Mouse (Mus musculus) heart, embryonic 12.5 days (tissue): ENCODE data around the gene Ppp2r5c. TPM values are rescaled to one million over a fixed set of nuclear protein-coding genes. Genes with fewer than 3 reads are reported as not detected.

Source experiments
- ATAC-seq: fragments of 200-750 bp; cut with Nextera tagmentation; 2 replicates; pipeline ENCODE4 v1.8.0; 2017; ENCODE audit warnings: moderate TSS enrichment, moderate library complexity; ENCODE audit not compliant: insufficient number of reproducible peaks, low FRiP score
- H3K27ac ChIP-seq: fragments of 300-500 bp; sonication (generic); 2 replicates; pipeline ENCODE4 v1.5.1; 2016; ENCODE audit warnings: mild to moderate bottlenecking, moderate library complexity; ENCODE audit not compliant: poor library complexity, severe bottlenecking
- H3K27me3 ChIP-seq: fragments of 300-500 bp; sonication (generic); replicated peaks from 2 replicates; pipeline ENCODE4 v1.6.1; 2016; ENCODE audit warnings: mild to moderate bottlenecking, moderate library complexity
- H3K36me3 ChIP-seq: fragments of 300-500 bp; sonication (generic); 2 replicates; pipeline ENCODE4 v1.6.1; 2016; ENCODE audit warnings: mild to moderate bottlenecking, moderate library complexity
- H3K4me1 ChIP-seq: fragments of 300-500 bp; sonication (generic); replicated peaks from 2 replicates; pipeline ENCODE4 v1.6.1; 2016; ENCODE audit warnings: mild to moderate bottlenecking
- H3K4me2 ChIP-seq: fragments of 300-500 bp; sonication (generic); 2 replicates; pipeline ENCODE4 v1.6.1; 2016; ENCODE audit warnings: mild to moderate bottlenecking, moderate library complexity
- H3K4me3 ChIP-seq: fragments of 300-500 bp; sonication (generic); 2 replicates; pipeline ENCODE4 v1.5.1; 2016; ENCODE audit warnings: mild to moderate bottlenecking
- H3K9ac ChIP-seq: fragments of 300-500 bp; sonication (generic); 2 replicates; pipeline ENCODE4 v1.6.1; 2016; ENCODE audit warnings: mild to moderate bottlenecking, moderate library complexity
- H3K9me3 ChIP-seq: fragments of 300-500 bp; sonication (generic); replicated peaks from 2 replicates; pipeline ENCODE4 v1.6.1; 2016; ENCODE audit warnings: mild to moderate bottlenecking, moderate library complexity
- WGBS: fragments of 180-500 bp; shearing (Covaris S2); methylation state at CpG from one replicate; pipeline ENCODE4 v1.1.7; 2016; 5-methylcytosine and 5-hydroxymethylcytosine counted together
- polyA plus RNA-seq: library from polyadenylated mRNA; unstranded; fragments of >200 nt; fragmentation: Nextera tagmentation; extraction: Ambion mirVana; gene quantifications from 2 replicates; pipeline ENCODE4 v1.2.1, GENCODE M21; 2016

The Ppp2r5c gene
- polyA plus RNA-seq, 1 experiment from 2014 or later, result 142 TPM

DNA sequence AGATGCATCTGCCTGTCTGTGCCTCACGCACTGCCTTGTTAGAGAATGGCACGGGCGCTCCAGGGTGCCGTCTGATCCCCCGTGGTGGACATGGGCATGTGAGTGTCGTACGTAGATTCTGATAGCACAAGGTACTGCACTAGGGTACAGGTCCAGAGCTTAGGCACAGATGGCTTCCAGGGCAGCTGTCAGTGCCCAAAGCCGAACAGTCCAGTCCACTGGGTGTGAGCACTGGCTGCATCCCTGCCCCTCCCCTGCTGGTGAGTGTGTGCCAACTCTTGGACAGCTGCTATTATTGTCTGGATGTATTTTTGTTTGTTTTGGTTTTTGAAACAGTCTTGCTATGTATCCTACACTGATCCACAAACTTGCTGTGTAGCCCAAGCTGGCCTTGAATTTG is 68.8 kb downstream of the Ppp2r5c start:
- H3K27me3 ChIP-seq, result no peaks in the 10 kb centered on the region
- peaks cover 15% of the 10 kb centered on the region for H3K36me3 ChIP-seq
- no peak for ATAC-seq
- H3K9me3 ChIP-seq, result no peaks in the 10 kb centered on the region
- no peak overlapping the region for H3K9ac ChIP-seq
- 91% methylated on average over 8 of the region's 8 CpGs for WGBS
- H3K4me1 ChIP-seq, result peaks cover 49% of the 10 kb centered on the region
- H3K4me2 ChIP-seq, result no peak overlapping the region
- H3K4me3 ChIP-seq, result no peak overlapping the region
- no peak overlapping the region for H3K27ac ChIP-seq

GRCm38 (mm10) chr12:110520236-110520987 is 73.5 kb downstream of the Ppp2r5c start:
- H3K4me1 ChIP-seq, result peaks cover 29% of the 10 kb centered on the region
- WGBS, result 77% methylated on average over 15 of the region's 15 CpGs
- H3K36me3 ChIP-seq, result peaks cover 53% of the 10 kb centered on the region
- H3K9ac ChIP-seq, result no peak overlapping the region
- no peak overlapping the region for H3K4me2 ChIP-seq
- no peaks in the 10 kb centered on the region for H3K27me3 ChIP-seq
- H3K4me3 ChIP-seq, result no peak overlapping the region
- no peak overlapping the region for H3K27ac ChIP-seq
- no peak for ATAC-seq
- H3K9me3 ChIP-seq, result no peaks in the 10 kb centered on the region

GRCm38 (mm10) chr12:110523526-110523925 is 76.6 kb downstream of the Ppp2r5c start:
- no peak overlapping the region for H3K4me2 ChIP-seq
- H3K27ac ChIP-seq, result no peak overlapping the region
- H3K9me3 ChIP-seq, result no peaks in the 10 kb centered on the region
- ATAC-seq, result no peak
- peaks cover 24% of the 10 kb centered on the region for H3K4me1 ChIP-seq
- no peak overlapping the region for H3K9ac ChIP-seq
- H3K36me3 ChIP-seq, result peaks cover 43% of the 10 kb centered on the region
- H3K27me3 ChIP-seq, result no peaks in the 10 kb centered on the region
- no peak overlapping the region for H3K4me3 ChIP-seq
- WGBS, result 84% methylated on average over 5 of the region's 5 CpGs

DNA sequence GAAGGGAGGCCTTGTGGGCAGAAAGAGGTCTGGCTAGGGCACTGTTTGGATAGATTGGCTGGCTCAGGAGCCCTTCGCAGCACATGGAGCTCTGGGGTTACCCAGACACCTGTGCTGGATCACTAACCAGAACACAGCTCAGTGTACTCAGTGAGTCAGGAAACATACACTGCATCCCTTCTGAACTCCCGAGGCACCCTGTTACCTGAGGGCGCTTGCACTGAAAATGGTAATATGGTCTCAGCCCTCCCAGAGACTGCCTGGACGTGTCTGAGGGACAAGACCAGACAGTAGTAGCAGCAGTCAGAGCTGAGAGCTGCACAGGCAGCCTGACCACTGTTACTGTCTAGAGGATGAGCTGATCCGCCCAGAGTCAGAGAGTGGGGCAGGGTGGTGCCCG is 85.8 kb downstream of the Ppp2r5c start:
- peaks cover 30% of the 10 kb centered on the region for H3K4me1 ChIP-seq
- H3K27me3 ChIP-seq, result no peaks in the 10 kb centered on the region
- H3K4me2 ChIP-seq, result no peak overlapping the region
- no peak overlapping the region for H3K4me3 ChIP-seq
- H3K36me3 ChIP-seq, result peaks cover 4% of the 10 kb centered on the region; the same call in 1 of the 2 replicates
- WGBS, result 77% methylated on average over 6 of the region's 6 CpGs
- H3K9me3 ChIP-seq, result no peaks in the 10 kb centered on the region
- no peak overlapping the region for H3K9ac ChIP-seq
- no peak for ATAC-seq
- 0 out of 2 replicates have a peak overlapping the region, but pooled peaks have one; percentile 58 for H3K27ac ChIP-seq

DNA sequence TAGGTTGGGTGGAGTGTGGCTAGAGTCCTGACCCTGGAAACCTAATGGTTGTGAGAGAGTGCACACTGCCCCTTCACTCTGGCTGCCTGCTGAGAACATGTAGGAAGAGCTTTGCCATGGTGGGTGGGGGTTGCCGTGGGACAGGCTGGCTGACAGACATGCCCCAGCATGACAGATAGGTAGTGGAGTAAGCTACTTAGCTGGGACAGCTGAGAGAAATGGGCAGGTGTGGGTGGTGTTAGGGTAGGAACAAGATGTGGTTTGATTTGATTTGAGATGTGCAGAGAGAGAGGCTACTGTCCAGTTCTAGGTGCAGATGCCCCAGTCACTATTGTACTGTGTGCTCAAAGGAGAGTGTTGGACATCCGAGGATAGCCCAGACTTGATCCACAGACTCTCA is 86.2 kb downstream of the Ppp2r5c start:
- ATAC-seq, result no peak
- H3K36me3 ChIP-seq, result peaks cover 4% of the 10 kb centered on the region; the same call in 1 of the 2 replicates
- no peak overlapping the region for H3K4me3 ChIP-seq
- peaks cover 30% of the 10 kb centered on the region for H3K4me1 ChIP-seq
- 75% methylated on average over 2 of the region's 2 CpGs for WGBS
- peak overlapping the region; percentile 58; the same call in 1 of the 2 replicates for H3K27ac ChIP-seq
- H3K9ac ChIP-seq, result no peak overlapping the region
- H3K4me2 ChIP-seq, result no peak overlapping the region
- no peaks in the 10 kb centered on the region for H3K27me3 ChIP-seq
- H3K9me3 ChIP-seq, result no peaks in the 10 kb centered on the region

- no peak overlapping the region for H3K4me2 ChIP-seq
- no peak overlapping the region for H3K9ac ChIP-seq
- 46% methylated on average over 3 of the region's 3 CpGs for WGBS
- H3K27me3 ChIP-seq, result no peaks in the 10 kb centered on the region
- ATAC-seq, result no peak
- H3K9me3 ChIP-seq, result no peaks in the 10 kb centered on the region
- H3K4me3 ChIP-seq, result no peak overlapping the region
- H3K4me1 ChIP-seq, result peaks cover 30% of the 10 kb centered on the region
- peaks cover 4% of the 10 kb centered on the region; the same call in 1 of the 2 replicates for H3K36me3 ChIP-seq
- peak overlapping the region; percentile 58 for H3K27ac ChIP-seq
These were observed 86.9 kb downstream of the Ppp2r5c start for GRCm38 (mm10) chr12:110533832-110534231.

DNA sequence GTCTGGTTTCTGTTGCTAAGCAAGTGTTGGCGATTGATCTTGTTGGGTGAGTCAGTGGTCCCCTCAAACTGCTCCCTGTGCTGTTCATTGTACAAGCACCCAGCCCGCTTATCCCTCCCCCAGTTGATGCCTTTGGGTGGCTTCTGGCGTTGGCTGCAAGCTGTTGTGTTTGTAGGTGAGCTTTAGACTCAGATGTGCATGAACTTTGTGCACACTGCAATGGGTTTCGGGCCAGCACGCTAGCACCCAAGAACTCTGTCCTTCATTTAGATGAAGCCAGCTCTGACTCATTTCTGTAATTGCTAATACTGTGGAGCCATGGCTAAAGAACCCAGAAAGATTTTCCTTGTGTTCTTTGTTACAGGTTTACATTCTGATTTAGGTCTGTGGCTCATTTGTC is 88.4 kb downstream of the Ppp2r5c start:
- H3K27me3 ChIP-seq, result no peaks in the 10 kb centered on the region
- ATAC-seq, result no peak
- no peak overlapping the region for H3K27ac ChIP-seq
- H3K9ac ChIP-seq, result no peak overlapping the region
- H3K4me1 ChIP-seq, result peaks cover 30% of the 10 kb centered on the region
- H3K4me3 ChIP-seq, result no peak overlapping the region
- no peak overlapping the region for H3K4me2 ChIP-seq
- H3K9me3 ChIP-seq, result no peaks in the 10 kb centered on the region
- peaks cover 4% of the 10 kb centered on the region; the same call in 1 of the 2 replicates for H3K36me3 ChIP-seq
- 91% methylated on average over 5 of the region's 5 CpGs for WGBS

GRCm38 (mm10) chr12:110537751-110538150 is 90.8 kb downstream of the Ppp2r5c start:
- no peak overlapping the region for H3K9ac ChIP-seq
- H3K27me3 ChIP-seq, result no peaks in the 10 kb centered on the region
- no peak overlapping the region for H3K27ac ChIP-seq
- no peak overlapping the region for H3K4me3 ChIP-seq
- peaks cover 8% of the 10 kb centered on the region; the same call in 1 of the 2 replicates for H3K36me3 ChIP-seq
- H3K9me3 ChIP-seq, result no peaks in the 10 kb centered on the region
- ATAC-seq, result no peak
- 93% methylated on average over 8 of the region's 8 CpGs for WGBS
- H3K4me2 ChIP-seq, result no peak overlapping the region
- H3K4me1 ChIP-seq, result peaks cover 24% of the 10 kb centered on the region

DNA sequence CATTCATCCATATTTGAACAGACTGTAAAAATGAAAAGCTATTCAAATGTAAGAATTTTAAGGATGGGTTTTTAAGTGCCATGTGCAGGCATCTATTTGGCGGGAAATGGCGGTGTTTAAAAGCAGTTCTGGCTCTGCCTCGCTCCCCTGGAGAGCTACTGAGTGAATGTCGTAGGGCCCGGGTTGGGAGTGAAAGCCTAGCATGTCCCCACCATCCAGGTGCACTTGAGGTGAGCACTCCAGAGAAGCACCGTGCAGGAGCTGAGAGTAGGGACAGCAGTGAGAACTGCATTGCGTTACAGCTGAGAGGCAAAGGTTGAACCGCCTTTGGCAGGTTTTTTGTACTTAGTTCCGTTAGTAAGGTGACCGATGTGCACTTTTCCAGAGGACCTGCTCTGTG is 92.4 kb downstream of the Ppp2r5c start:
- Histone ChIP-seq H3K27ac (no peak overlapping the region), H3K4me3 (no peak overlapping the region), H3K4me1 (peaks cover 12% of the 10 kb centered on the region), H3K36me3 (peaks cover 12% of the 10 kb centered on the region; the same call in 1 of the 2 replicates), H3K9ac (no peak overlapping the region), H3K27me3 (no peaks in the 10 kb centered on the region), H3K4me2 (no peak overlapping the region), H3K9me3 (no peaks in the 10 kb centered on the region)
- ATAC-seq, result no peak
- WGBS, result 91% methylated on average over 10 of the region's 10 CpGs

GRCm38 (mm10) chr12:110539798-110540197 is 92.9 kb downstream of the Ppp2r5c start:
- no peaks in the 10 kb centered on the region for H3K9me3 ChIP-seq
- no peak for ATAC-seq
- H3K27ac ChIP-seq, result no peak overlapping the region
- peaks cover 11% of the 10 kb centered on the region for H3K4me1 ChIP-seq
- H3K9ac ChIP-seq, result no peak overlapping the region
- no peak overlapping the region for H3K4me3 ChIP-seq
- WGBS, result 88% methylated on average over 9 of the region's 9 CpGs
- H3K36me3 ChIP-seq, result peaks cover 17% of the 10 kb centered on the region; the same call in 1 of the 2 replicates
- no peak overlapping the region for H3K4me2 ChIP-seq
- H3K27me3 ChIP-seq, result no peaks in the 10 kb centered on the region

- no peak overlapping the region for H3K9ac ChIP-seq
- H3K4me2 ChIP-seq, result no peak overlapping the region
- 86% methylated on average over 8 of the region's 8 CpGs for WGBS
- H3K4me3 ChIP-seq, result no peak overlapping the region
- no peak overlapping the region for H3K27ac ChIP-seq
- H3K27me3 ChIP-seq, result no peaks in the 10 kb centered on the region
- H3K9me3 ChIP-seq, result no peaks in the 10 kb centered on the region
- H3K36me3 ChIP-seq, result peaks cover 18% of the 10 kb centered on the region; the same call in 1 of the 2 replicates
- H3K4me1 ChIP-seq, result peaks cover 10% of the 10 kb centered on the region
- ATAC-seq, result no peak
These were observed 93.4 kb downstream of the Ppp2r5c start for GRCm38 (mm10) chr12:110540273-110540672.
